Mouse (Mus musculus): ENCODE measurements at regions not wholly inside any gene's neighbourhood (a gene's known extent, or its start where the extent isn't known, plus 50 kb on each side); places are given as distances from the start of the nearest gene placed in this dataset.

DNA sequence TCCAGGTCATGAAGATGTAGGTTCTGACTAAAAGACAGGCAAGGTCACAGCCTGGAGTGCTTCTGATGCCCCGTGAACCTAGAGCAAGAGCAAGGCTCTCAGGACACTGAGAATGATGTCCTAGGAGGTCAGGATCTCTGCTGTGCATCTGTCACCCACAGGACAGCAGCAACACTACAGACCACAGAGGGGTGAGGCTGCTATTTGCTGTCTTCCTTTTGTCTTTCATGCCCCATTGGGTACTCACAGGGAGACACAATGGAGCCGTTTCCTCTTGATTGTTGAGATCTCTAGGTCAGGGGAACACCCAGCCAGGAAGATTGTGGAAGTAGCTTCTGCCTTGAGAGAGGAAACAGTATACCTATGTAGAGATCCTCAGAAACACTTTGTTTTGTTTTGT lies 339.9 kb downstream of the Mex3b start:
- H3K27ac ChIP-seq (replicated peaks; ENCODE audit: insufficient read depth, low read depth, low read length), result no peak overlapping the region
- H3K36me3 ChIP-seq (ENCODE audit: control insufficient read depth, insufficient read depth, low read length), result no peaks in the 10 kb centered on the region
- no peak for TF ChIP-seq CTCF (IDR thresholded peaks at IDR 0.05; ENCODE audit: low read depth, low read length)
- TF ChIP-seq POLR2A (IDR thresholded peaks at IDR 0.05; ENCODE audit: extremely low read depth, insufficient read depth, low read length), result no peak
- no peak for DNase-seq (ENCODE audit: extremely low read depth, low read depth, low spot score)
- 60% methylated on average over 2 of the region's 2 CpGs for WGBS
- H3K4me1 ChIP-seq (ENCODE audit: control insufficient read depth, insufficient read depth, low read length), result no peaks in the 10 kb centered on the region
- no peaks in the 10 kb centered on the region for H3K79me2 ChIP-seq (ENCODE audit: control insufficient read depth, insufficient read depth, low read length)
- no peak overlapping the region for H3K9ac ChIP-seq (ENCODE audit: low read depth, low read length)
- no peak overlapping the region for H3K4me3 ChIP-seq (ENCODE audit: insufficient read depth, low read depth, low read length)
- no peaks in the 10 kb centered on the region for H3K27me3 ChIP-seq (ENCODE audit: control insufficient read depth, insufficient read depth, low read length)

DNA sequence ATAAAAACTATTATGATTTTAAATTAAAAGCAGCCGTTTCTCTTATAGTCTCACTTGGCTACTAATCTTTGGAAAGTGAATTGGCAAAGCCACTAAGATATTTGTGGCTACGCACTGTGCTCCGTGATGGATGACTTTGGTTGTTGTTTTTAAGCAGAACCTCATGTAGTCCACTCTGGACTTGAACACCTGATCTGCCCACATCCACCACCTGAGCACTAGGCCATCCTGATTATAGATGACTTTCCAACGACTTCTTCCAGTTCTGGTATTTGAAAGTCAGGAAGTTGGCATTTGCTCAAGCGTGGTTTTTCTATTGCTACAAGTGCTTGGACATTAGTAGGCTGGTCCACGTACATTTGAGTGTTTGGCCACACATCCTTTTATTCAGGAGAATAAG lies 344.5 kb downstream of the Mex3b start:
- no peak overlapping the region for H3K4me3 ChIP-seq (ENCODE audit: insufficient read depth, low read depth, low read length)
- no peak overlapping the region for H3K27ac ChIP-seq (replicated peaks; ENCODE audit: insufficient read depth, low read depth, low read length)
- H3K9ac ChIP-seq (ENCODE audit: low read depth, low read length), result no peak overlapping the region
- WGBS, result 85% methylated on average over 6 of the region's 6 CpGs
- H3K79me2 ChIP-seq (ENCODE audit: control insufficient read depth, insufficient read depth, low read length), result no peaks in the 10 kb centered on the region
- H3K27me3 ChIP-seq (ENCODE audit: control insufficient read depth, insufficient read depth, low read length), result no peaks in the 10 kb centered on the region
- DNase-seq (ENCODE audit: extremely low read depth, low read depth, low spot score), result no peak
- H3K4me1 ChIP-seq (ENCODE audit: control insufficient read depth, insufficient read depth, low read length), result no peaks in the 10 kb centered on the region
- H3K36me3 ChIP-seq (ENCODE audit: control insufficient read depth, insufficient read depth, low read length), result no peaks in the 10 kb centered on the region
- TF ChIP-seq POLR2A (IDR thresholded peaks at IDR 0.05; ENCODE audit: extremely low read depth, insufficient read depth, low read length) (no peak), CTCF (IDR thresholded peaks at IDR 0.05; ENCODE audit: low read depth, low read length) (no peak)

DNA sequence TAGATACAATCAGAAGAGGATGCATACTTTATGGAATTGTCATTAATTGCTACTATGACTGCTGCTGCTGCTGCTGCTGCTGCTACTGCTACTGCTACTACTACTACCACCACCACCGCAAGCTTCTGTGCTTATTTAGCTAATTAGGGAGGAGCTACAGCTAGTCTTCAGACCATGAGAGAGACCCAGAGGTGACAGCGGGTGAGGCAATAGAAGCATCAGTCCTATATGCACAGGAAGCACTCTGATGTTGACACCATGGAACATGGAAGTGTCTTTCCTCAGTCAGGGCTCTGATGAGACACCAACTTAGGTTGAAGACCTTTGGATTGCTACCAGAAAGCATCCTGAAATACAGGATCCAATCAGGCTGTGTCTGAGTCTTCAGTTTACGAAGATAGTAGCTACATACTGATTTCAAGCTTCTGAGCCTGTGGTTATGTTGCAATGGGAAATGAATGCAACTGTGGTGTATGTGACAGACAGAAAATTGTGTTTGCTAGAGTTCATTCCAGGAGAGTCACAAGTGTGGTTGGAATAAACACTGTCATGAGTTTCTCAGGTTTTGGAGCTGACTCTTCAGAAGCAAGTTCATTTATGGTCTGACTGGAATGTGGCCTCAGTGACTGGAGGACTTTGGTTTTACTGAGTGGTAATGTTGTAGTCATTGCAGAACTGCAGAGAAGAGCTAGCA lies 355.0 kb downstream of the Mex3b start:
- Histone ChIP-seq H3K79me2 (ENCODE audit: control insufficient read depth, insufficient read depth, low read length) (no peaks in the 10 kb centered on the region), H3K27me3 (ENCODE audit: control insufficient read depth, insufficient read depth, low read length) (no peaks in the 10 kb centered on the region), H3K36me3 (ENCODE audit: control insufficient read depth, insufficient read depth, low read length) (no peaks in the 10 kb centered on the region), H3K9ac (ENCODE audit: low read depth, low read length) (no peak overlapping the region), H3K4me1 (ENCODE audit: control insufficient read depth, insufficient read depth, low read length) (no peaks in the 10 kb centered on the region), H3K4me3 (ENCODE audit: insufficient read depth, low read depth, low read length) (no peak overlapping the region), H3K27ac (replicated peaks; ENCODE audit: insufficient read depth, low read depth, low read length) (no peak overlapping the region)
- DNase-seq (ENCODE audit: extremely low read depth, low read depth, low spot score), result no peak
- WGBS, result 85% methylated on average over 3 of the region's 3 CpGs
- TF ChIP-seq CTCF (IDR thresholded peaks at IDR 0.05; ENCODE audit: low read depth, low read length) (no peak), POLR2A (IDR thresholded peaks at IDR 0.05; ENCODE audit: extremely low read depth, insufficient read depth, low read length) (no peak)

DNA sequence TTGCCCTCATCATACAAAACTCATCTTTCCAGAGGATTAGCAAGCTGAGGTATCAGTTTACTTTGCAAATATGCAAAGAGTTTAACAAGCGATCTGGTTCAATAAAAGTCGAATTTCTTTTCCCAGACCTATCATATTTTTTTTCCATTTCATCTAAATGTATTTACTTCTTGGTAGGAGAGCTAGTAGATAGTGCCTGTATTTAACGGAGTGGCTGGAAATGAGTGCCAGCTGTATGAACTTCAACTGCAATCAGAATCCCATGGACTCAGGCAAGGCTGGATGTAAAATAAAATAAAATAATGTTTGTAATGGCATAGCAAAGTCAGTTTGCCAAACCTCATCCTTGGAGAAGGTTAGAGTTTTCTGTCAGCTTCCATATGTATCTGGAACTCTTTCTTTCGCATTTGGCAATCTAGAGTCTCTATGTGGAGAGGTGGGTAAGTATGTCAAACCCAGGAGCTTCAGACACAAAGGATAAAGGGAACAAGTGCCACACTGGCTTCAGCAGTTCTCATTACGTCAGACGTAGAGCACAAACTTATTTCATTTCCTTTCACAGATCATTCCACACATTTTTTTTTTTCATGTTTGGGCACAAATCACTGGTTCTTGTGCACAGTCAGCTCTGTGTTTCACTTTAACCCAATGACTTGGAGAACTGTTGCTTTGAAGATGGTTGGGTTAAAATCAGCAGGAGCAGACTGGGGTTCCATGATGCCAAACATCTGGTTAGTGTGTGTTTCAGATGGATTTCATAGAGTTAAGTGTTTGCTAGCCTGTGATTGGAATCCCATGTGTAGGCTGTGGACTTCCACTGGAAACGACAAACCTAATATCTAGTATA lies 357.2 kb upstream of the Tmc3 start:
- H3K4me3 ChIP-seq (ENCODE audit: insufficient read depth, low read depth, low read length), result no peak overlapping the region
- H3K4me1 ChIP-seq (ENCODE audit: control insufficient read depth, insufficient read depth, low read length), result no peaks in the 10 kb centered on the region
- no peaks in the 10 kb centered on the region for H3K36me3 ChIP-seq (ENCODE audit: control insufficient read depth, insufficient read depth, low read length)
- no peaks in the 10 kb centered on the region for H3K79me2 ChIP-seq (ENCODE audit: control insufficient read depth, insufficient read depth, low read length)
- no peak for TF ChIP-seq CTCF (IDR thresholded peaks at IDR 0.05; ENCODE audit: low read depth, low read length)
- TF ChIP-seq POLR2A (IDR thresholded peaks at IDR 0.05; ENCODE audit: extremely low read depth, insufficient read depth, low read length), result no peak
- no peak overlapping the region for H3K27ac ChIP-seq (replicated peaks; ENCODE audit: insufficient read depth, low read depth, low read length)
- H3K27me3 ChIP-seq (ENCODE audit: control insufficient read depth, insufficient read depth, low read length), result no peaks in the 10 kb centered on the region
- 84% methylated on average over 7 of the region's 7 CpGs for WGBS
- no peak overlapping the region for H3K9ac ChIP-seq (ENCODE audit: low read depth, low read length)
- no peak for DNase-seq (ENCODE audit: extremely low read depth, low read depth, low spot score)

DNA sequence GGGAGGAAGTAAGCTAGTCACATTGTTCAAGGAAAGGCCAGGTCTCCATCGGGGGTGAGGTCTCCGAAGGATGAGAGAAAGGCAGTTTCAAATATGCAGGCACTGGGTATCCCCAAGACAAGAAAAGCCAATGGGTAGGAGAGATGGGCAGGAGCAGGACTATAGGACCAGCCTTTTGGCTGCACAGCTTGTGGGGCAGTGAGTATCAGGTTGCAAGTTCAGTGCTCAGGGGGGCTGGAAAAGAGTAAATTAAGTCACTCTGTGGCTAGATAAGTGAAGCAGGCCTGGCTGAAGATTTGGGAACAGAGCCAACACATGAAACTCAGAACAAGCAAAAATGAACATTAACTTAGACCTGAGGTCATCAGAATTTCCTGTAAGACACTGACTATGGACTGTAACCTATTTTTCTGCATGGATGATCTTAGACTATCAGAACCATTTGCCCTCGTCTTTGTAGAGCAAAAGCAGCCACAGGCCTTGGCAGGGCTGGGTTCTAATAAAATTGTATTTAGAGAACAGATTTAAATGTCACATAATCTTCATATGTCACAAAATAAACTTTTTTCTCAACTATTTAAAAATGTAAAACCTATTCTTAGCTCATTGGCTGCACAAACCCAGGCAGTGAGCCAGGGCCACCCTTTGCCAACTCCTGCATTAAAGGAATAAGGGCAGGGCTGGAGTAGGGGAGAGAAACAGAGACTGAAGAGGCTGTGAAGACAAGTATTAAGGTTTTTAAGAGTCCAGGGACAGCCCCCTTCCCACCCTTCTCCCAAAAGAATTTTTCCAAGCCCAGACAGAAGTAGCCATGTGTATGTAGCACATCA lies 354.0 kb upstream of the Tmc3 start:
- H3K9ac ChIP-seq (ENCODE audit: low read depth, low read length), result no peak overlapping the region
- H3K4me1 ChIP-seq (ENCODE audit: control insufficient read depth, insufficient read depth, low read length), result no peaks in the 10 kb centered on the region
- no peak overlapping the region for H3K4me3 ChIP-seq (ENCODE audit: insufficient read depth, low read depth, low read length)
- H3K79me2 ChIP-seq (ENCODE audit: control insufficient read depth, insufficient read depth, low read length), result no peaks in the 10 kb centered on the region
- no peaks in the 10 kb centered on the region for H3K27me3 ChIP-seq (ENCODE audit: control insufficient read depth, insufficient read depth, low read length)
- no peak for DNase-seq (ENCODE audit: extremely low read depth, low read depth, low spot score)
- no peak overlapping the region for H3K27ac ChIP-seq (replicated peaks; ENCODE audit: insufficient read depth, low read depth, low read length)
- TF ChIP-seq CTCF (IDR thresholded peaks at IDR 0.05; ENCODE audit: low read depth, low read length), result no peak
- 73% methylated on average over 3 of the region's 3 CpGs for WGBS
- no peaks in the 10 kb centered on the region for H3K36me3 ChIP-seq (ENCODE audit: control insufficient read depth, insufficient read depth, low read length)

All from liver, adult 2 months (tissue).